Mouse (Mus musculus) cerebellum, adult 8-10 months (tissue): Measurements from ENCODE around the gene Smg1.

Source experiments
- DNase-seq: peaks from one replicate; pipeline ENCODE4 v3.0.0; 2022

Smg1 gene

GRCm38 (mm10) chr7:118243453-118244385 is at the start of gene Smg1:
Gene Smg1, minus strand, starts transcription at chr7:118243670.
- peak; percentile 98 for DNase-seq

- DNase-seq, result no peak
Measured at GRCm38 (mm10) chr7:118283186-118283585, 39.7 kb upstream of the Smg1 start.

- DNase-seq, result no peak
Measured at GRCm38 (mm10) chr7:118282543-118282942, 39.1 kb upstream of the Smg1 start.

GRCm38 (mm10) chr7:118279521-118279920 is 36.1 kb upstream of the Smg1 start:
- DNase-seq, result no peak

GRCm38 (mm10) chr7:118277335-118277910 is 34.0 kb upstream of the Smg1 start:
- DNase-seq, result no peak

GRCm38 (mm10) chr7:118276684-118277334 is 33.3 kb upstream of the Smg1 start:
- DNase-seq, result no peak

GRCm38 (mm10) chr7:118275265-118275664 is 31.8 kb upstream of the Smg1 start:
- no peak for DNase-seq

GRCm38 (mm10) chr7:118274851-118275250 is 31.4 kb upstream of the Smg1 start:
- DNase-seq, result no peak

GRCm38 (mm10) chr7:118274169-118274568 is 30.7 kb upstream of the Smg1 start:
- DNase-seq, result no peak

- peak; percentile 73 for DNase-seq
Measured at GRCm38 (mm10) chr7:118266099-118266498, 22.6 kb upstream of the Smg1 start.

- no peak for DNase-seq
Measured at GRCm38 (mm10) chr7:118263606-118264005, 20.1 kb upstream of the Smg1 start.

GRCm38 (mm10) chr7:118262409-118262808 is 18.9 kb upstream of the Smg1 start:
- DNase-seq, result no peak

GRCm38 (mm10) chr7:118259676-118260305 is 16.3 kb upstream of the Smg1 start:
- peak; percentile 77 for DNase-seq

- no peak for DNase-seq
Measured at GRCm38 (mm10) chr7:118258451-118258850, 15.0 kb upstream of the Smg1 start.

- no peak for DNase-seq
Measured at GRCm38 (mm10) chr7:118256740-118257139, 13.3 kb upstream of the Smg1 start.

- DNase-seq, result peak; percentile 89
Measured at GRCm38 (mm10) chr7:118254460-118254859, 11.0 kb upstream of the Smg1 start.

GRCm38 (mm10) chr7:118254015-118254414 is 10.5 kb upstream of the Smg1 start:
- peak; percentile 49 for DNase-seq

GRCm38 (mm10) chr7:118252979-118253378 is 9.5 kb upstream of the Smg1 start:
- DNase-seq, result no peak

GRCm38 (mm10) chr7:118252349-118252748 is 8.9 kb upstream of the Smg1 start:
- DNase-seq, result peak; percentile 85

GRCm38 (mm10) chr7:118251392-118252170 is 8.1 kb upstream of the Smg1 start:
- DNase-seq, result no peak

GRCm38 (mm10) chr7:118250482-118251160 is 7.2 kb upstream of the Smg1 start:
- no peak for DNase-seq

- DNase-seq, result no peak
Measured at GRCm38 (mm10) chr7:118249563-118249962, 6.1 kb upstream of the Smg1 start.
